Comparison of ENCODE assay signal across 9 mouse cellular contexts in the genomic region with DNA sequence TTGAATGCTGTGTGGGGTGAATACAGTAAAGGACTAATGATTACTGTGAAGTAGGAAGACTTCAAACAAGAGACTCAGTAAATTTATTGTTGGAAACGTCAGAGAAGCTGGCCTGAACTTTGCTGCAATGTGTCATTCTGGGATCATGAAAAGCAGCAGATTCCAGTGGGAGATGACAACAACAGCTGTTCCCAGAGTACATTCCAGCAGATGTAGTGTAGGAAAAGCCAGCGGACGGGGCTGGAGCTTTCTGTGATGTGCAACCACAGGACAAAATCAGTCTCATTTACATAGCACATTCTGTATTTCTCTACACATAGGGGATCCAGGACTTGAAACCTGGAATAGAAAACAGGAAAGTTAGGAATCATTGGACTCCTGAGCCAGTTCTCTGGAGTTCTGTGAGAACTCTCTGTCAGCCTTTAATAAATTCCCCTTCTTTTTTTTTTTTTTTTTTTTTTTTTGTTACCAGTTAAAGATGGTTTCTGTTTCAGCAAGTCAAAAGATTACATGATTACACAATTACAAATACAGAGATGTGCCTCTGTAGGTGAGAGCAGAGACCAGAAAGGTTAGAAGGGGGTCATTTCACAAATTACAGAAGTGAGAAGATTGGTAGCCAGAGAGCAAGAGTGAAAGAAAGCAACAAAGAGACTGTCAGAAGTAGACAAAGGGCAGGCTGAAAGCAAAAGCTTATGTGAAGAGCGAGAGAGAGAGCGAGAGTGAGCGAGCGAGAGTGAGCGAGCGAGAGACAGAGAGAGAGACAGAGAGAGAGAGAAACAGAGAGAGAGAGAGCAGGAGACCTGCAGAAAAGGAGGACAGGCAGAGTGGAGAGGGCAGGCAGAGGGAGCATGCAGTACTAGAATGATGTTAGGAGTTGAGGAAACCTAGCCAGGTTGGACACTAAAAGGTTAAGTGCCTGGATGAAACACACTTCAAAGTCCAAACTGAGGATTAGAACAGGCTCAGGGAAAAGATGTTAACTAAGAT.
A peak's percentile ranks its signal among the peaks of the same experiment; 100 is the strongest.
DNase-seq lines count a peak whose midpoint lies in the region; ATAC-seq and TF ChIP-seq lines count a peak whose summit lies in the region.
"Had no signal": no experiment of that assay in that cellular context is flagged by ENCODE, and none has a peak within 500 bp of the region (broad histone marks: within the 10 kb centered on the region; RNA-seq: fewer than 3 reads in every experiment).

No protein-coding gene starts in this region.

- 0 out of 2 replicates have a peak overlapping the region, but pooled peaks have one; percentile 1 for H3K4me2 ChIP-seq in kidney, embryonic 15.5 days
- H3K4me2 ChIP-seq in neural tube, embryonic 11.5 days (ENCODE audit: low read depth): no peak overlapping the region
- H3K4me2 ChIP-seq: embryonic facial prominence, embryonic 13.5 days had no signal

- intact Hi-C loops in left cerebral cortex, postnatal 10 days (cut with DNase I): no loop called here
- intact Hi-C loops in left cerebral cortex, adult 2 months (cut with DNase I): no loop called here

- H3K27me3 ChIP-seq in kidney, embryonic 15.5 days: no peaks in the 10 kb centered on the region
- no peaks in the 10 kb centered on the region for H3K27me3 ChIP-seq in neural tube, embryonic 11.5 days (ENCODE audit: control insufficient read depth, insufficient read depth, low read length)
- H3K27me3 ChIP-seq: embryonic facial prominence, embryonic 13.5 days had no signal

- peak; percentile 10 for DNase-seq in adrenal gland, postnatal 10 days
- no peak for DNase-seq in adrenal gland, postnatal 4 days (ENCODE audit: low spot score in 2 of 2)
- DNase-seq in heart, adult 9 months (ENCODE audit: low spot score in 2 of 2): peak; percentile 65 to 67
- peak; percentile 18 for DNase-seq in neural tube, embryonic 11.5 days (ENCODE audit: low spot score)
- DNase-seq in frontal cortex, postnatal 25 days (ENCODE audit: low spot score in 2 of 2): no peak
- no peak for DNase-seq in left cerebral cortex, postnatal 10 days (ENCODE audit: extremely low spot score in 1 of 2, low spot score in 2 of 2)
- no peak for DNase-seq in left cerebral cortex, adult 2 months (ENCODE audit: extremely low spot score in 1 of 2, low spot score in 2 of 2)

- 0 out of 2 replicates have a peak, but pooled peaks have one; percentile 43 for ATAC-seq in kidney, embryonic 15.5 days (replicated peaks; ENCODE audit: low FRiP score)
- ATAC-seq in neural tube, embryonic 11.5 days (ENCODE audit: insufficient read depth, low FRiP score, low TSS enrichment): no peak

- 55% methylated on average over 9 of the region's 9 CpGs for WGBS in kidney, embryonic 15.5 days
- WGBS in neural tube, embryonic 11.5 days: 39% methylated on average over 9 of the region's 9 CpGs

- H3K9ac ChIP-seq in kidney, embryonic 15.5 days: no peak overlapping the region
- no peak overlapping the region for H3K9ac ChIP-seq in neural tube, embryonic 11.5 days (ENCODE audit: low read length)
- H3K9ac ChIP-seq: embryonic facial prominence, embryonic 13.5 days had no signal

- no peaks in the 10 kb centered on the region for H3K36me3 ChIP-seq in kidney, embryonic 15.5 days
- no peaks in the 10 kb centered on the region for H3K36me3 ChIP-seq in neural tube, embryonic 11.5 days (ENCODE audit: control insufficient read depth, insufficient read depth, low read length)
- H3K36me3 ChIP-seq: embryonic facial prominence, embryonic 13.5 days had no signal

- peak overlapping the region; percentile 58; the same call in 1 of the 2 replicates for H3K27ac ChIP-seq in kidney, embryonic 15.5 days
- H3K27ac ChIP-seq in neural tube, embryonic 11.5 days (ENCODE audit: low read depth, low read length): no peak overlapping the region
- no peak overlapping the region for H3K27ac ChIP-seq in left cerebral cortex, adult 2 months
- H3K27ac ChIP-seq: embryonic facial prominence, embryonic 13.5 days had no signal

- H3K4me1 ChIP-seq in kidney, embryonic 15.5 days: 0 out of 2 replicates have a peak, but pooled peaks cover 11% of the 10 kb centered on the region
- peaks cover 3% of the 10 kb centered on the region; the same call in 1 of the 2 replicates for H3K4me1 ChIP-seq in neural tube, embryonic 11.5 days (ENCODE audit: control insufficient read depth, insufficient read depth, low read length)

- no peak for TF ChIP-seq CTCF in left cerebral cortex, adult 2 months (IDR thresholded peaks at IDR 0.05)

- H3K9me3 ChIP-seq in kidney, embryonic 15.5 days (replicated peaks): no peaks in the 10 kb centered on the region
- H3K9me3 ChIP-seq in neural tube, embryonic 11.5 days (ENCODE audit: control insufficient read depth, low read length): no peaks in the 10 kb centered on the region
- H3K9me3 ChIP-seq: embryonic facial prominence, embryonic 13.5 days had no signal

- H3K4me3 ChIP-seq in kidney, embryonic 15.5 days (replicated peaks): no peak overlapping the region
- H3K4me3 ChIP-seq in neural tube, embryonic 11.5 days (ENCODE audit: low read depth, low read length): no peak overlapping the region
- no peak overlapping the region for H3K4me3 ChIP-seq in left cerebral cortex, adult 2 months
- H3K4me3 ChIP-seq: embryonic facial prominence, embryonic 13.5 days had no signal

Comparison
In these comparisons a context has a peak if more than half of its experiments do, and no peak if none do; other contexts are left out.
1. DNase-seq: peak in adrenal gland, postnatal 10 days (single experiment), heart, adult 9 months (2 of 2) and neural tube, embryonic 11.5 days (single experiment); none in adrenal gland, postnatal 4 days (0 of 2), frontal cortex, postnatal 25 days (0 of 2), left cerebral cortex, postnatal 10 days (0 of 2) and left cerebral cortex, adult 2 months (0 of 2).